Comparison of ENCODE assay signal across 8 mouse cellular contexts in the genomic region with DNA sequence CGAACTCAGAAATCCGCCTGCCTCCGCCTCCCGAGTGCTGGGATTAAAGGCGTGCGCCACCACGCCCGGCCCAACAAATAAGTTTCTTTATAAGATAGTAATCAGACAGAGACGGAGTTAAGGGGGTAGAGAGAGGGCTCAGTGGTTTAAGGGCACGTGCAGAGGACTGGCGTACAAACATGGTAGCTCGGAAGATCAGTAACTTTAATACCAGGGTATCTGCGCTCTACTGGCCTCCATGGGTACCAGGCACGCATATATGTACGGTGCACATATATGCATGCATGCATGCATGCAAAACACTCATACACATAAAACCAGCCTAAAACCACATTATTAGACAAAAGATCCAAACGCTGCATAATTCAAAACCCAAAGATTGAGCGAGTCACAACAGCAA. TPM values are rescaled to one million over a fixed set of nuclear protein-coding genes. Genes with fewer than 3 reads are reported as not detected.
DNase-seq lines count a peak whose midpoint lies in the region; ATAC-seq and TF ChIP-seq lines count a peak whose summit lies in the region.

No protein-coding gene starts in this region.

- no peaks in the 10 kb centered on the region for H3K27me3 ChIP-seq in lung, postnatal 0 days (replicated peaks; ENCODE audit: insufficient read depth, low read length)
- H3K27me3 ChIP-seq in hindbrain, postnatal 0 days (ENCODE audit: insufficient read depth, low read length): no peaks in the 10 kb centered on the region
- no peaks in the 10 kb centered on the region for H3K27me3 ChIP-seq in neural tube, embryonic 12.5 days (replicated peaks)

- 49% methylated on average over 17 of the region's 17 CpGs for WGBS in lung, postnatal 0 days
- 48% methylated on average over 17 of the region's 17 CpGs for WGBS in hindbrain, postnatal 0 days
- WGBS in neural tube, embryonic 12.5 days: 52% methylated on average over 17 of the region's 17 CpGs

- H3K4me2 ChIP-seq in lung, postnatal 0 days (replicated peaks; ENCODE audit: low read depth, low read length): peak overlapping the region; percentile 55
- peak overlapping the region; percentile 82 for H3K4me2 ChIP-seq in hindbrain, postnatal 0 days (ENCODE audit: low read depth, low read length)
- peak overlapping the region; percentile 70 for H3K4me2 ChIP-seq in neural tube, embryonic 12.5 days (replicated peaks)

- TF ChIP-seq CTCF in lung, postnatal 0 days (IDR thresholded peaks at IDR 0.05): no peak
- no peak for TF ChIP-seq CTCF in hindbrain, postnatal 0 days (IDR thresholded peaks at IDR 0.05; ENCODE audit: low read depth)

- no peaks in the 10 kb centered on the region for H3K9me3 ChIP-seq in lung, postnatal 0 days (ENCODE audit: low read length)
- H3K9me3 ChIP-seq in hindbrain, postnatal 0 days (ENCODE audit: low read length): no peaks in the 10 kb centered on the region
- H3K9me3 ChIP-seq in neural tube, embryonic 12.5 days: no peaks in the 10 kb centered on the region

- no peaks in the 10 kb centered on the region for H3K36me3 ChIP-seq in lung, postnatal 0 days (ENCODE audit: insufficient read depth, low read length)
- H3K36me3 ChIP-seq in hindbrain, postnatal 0 days (ENCODE audit: insufficient read depth, low read length): no peaks in the 10 kb centered on the region
- H3K36me3 ChIP-seq in neural tube, embryonic 12.5 days: peaks cover 6% of the 10 kb centered on the region; the same call in 1 of the 2 replicates

- TF ChIP-seq EP300 in lung, postnatal 0 days (IDR thresholded peaks at IDR 0.05): no peak

- H3K27ac ChIP-seq in lung, postnatal 0 days (ENCODE audit: low read length): peak overlapping the region; percentile 96
- peak overlapping the region; percentile 94 for H3K27ac ChIP-seq in hindbrain, postnatal 0 days
- H3K27ac ChIP-seq in neural tube, embryonic 12.5 days: 0 out of 2 replicates have a peak overlapping the region, but pooled peaks have one; percentile 86

- peak overlapping the region; percentile 76 for H3K4me3 ChIP-seq in lung, postnatal 0 days (ENCODE audit: low read depth, low read length)
- peak overlapping the region; percentile 84 for H3K4me3 ChIP-seq in hindbrain, postnatal 0 days (ENCODE audit: low read length)
- peak overlapping the region; percentile 81 for H3K4me3 ChIP-seq in neural tube, embryonic 12.5 days

- DNase-seq in cerebellum, postnatal 14 days: no peak
- DNase-seq in lung, postnatal 0 days (ENCODE audit: low spot score): no peak
- no peak for DNase-seq in lung, postnatal 25 days (ENCODE audit: low spot score)
- no peak for DNase-seq in hindbrain, postnatal 0 days (ENCODE audit: low spot score)
- DNase-seq in left cerebral cortex, adult 18-20 months (ENCODE audit: low spot score in 2 of 2): no peak
- DNase-seq in right cerebral cortex, adult 2 months (ENCODE audit: low spot score in 2 of 2): no peak

- 0 out of 2 replicates have a peak, but pooled peaks cover 10% of the 10 kb centered on the region for H3K4me1 ChIP-seq in lung, postnatal 0 days (ENCODE audit: insufficient read depth, low read depth, low read length)
- peaks cover 8% of the 10 kb centered on the region for H3K4me1 ChIP-seq in hindbrain, postnatal 0 days (ENCODE audit: insufficient read depth, low read length)
- H3K4me1 ChIP-seq in neural tube, embryonic 12.5 days: peaks cover 11% of the 10 kb centered on the region

- ATAC-seq in cerebellum, adult (ENCODE audit: insufficient number of reproducible peaks, low FRiP score, low TSS enrichment): peak; percentile 50; the same call in 1 of the 2 replicates
- no peak for ATAC-seq in lung, postnatal 0 days
- no peak for ATAC-seq in hindbrain, postnatal 0 days
- peak; percentile 54 for ATAC-seq in neural tube, embryonic 12.5 days (ENCODE audit: low FRiP score, low read depth)

- peak overlapping the region; percentile 30; the same call in 1 of the 2 replicates for H3K9ac ChIP-seq in lung, postnatal 0 days (replicated peaks; ENCODE audit: low read depth)
- H3K9ac ChIP-seq in hindbrain, postnatal 0 days (replicated peaks; ENCODE audit: low read length): peak overlapping the region; percentile 92
- peak overlapping the region; percentile 92 for H3K9ac ChIP-seq in neural tube, embryonic 12.5 days

RNA-seq across cellular contexts. Expression of gene Ifnar1, which starts 0.7 kb away (rescaled TPM):
- 40.3 and 44.9 TPM in 2 replicates for polyA plus RNA-seq in lung, postnatal 0 days (2015; fragmentation: Nextera tagmentation; extraction: Ambion mirVana)
- 53.1 and 60.5 TPM in 2 replicates for total RNA-seq in hindbrain, postnatal 0 days (2014; rRNA removed)
- 33.6 and 34.1 TPM in 2 replicates for polyA plus RNA-seq in hindbrain, postnatal 0 days (2015; fragmentation: Nextera tagmentation; extraction: Ambion mirVana)
- 55.2 and 56.5 TPM in 2 replicates for polyA plus RNA-seq in neural tube, embryonic 12.5 days (2016; fragmentation: Nextera tagmentation; extraction: Ambion mirVana)
- total RNA-seq in left cerebral cortex, adult 18-20 months (2021): 10 to 100 TPM; 41.7 to 53.2 TPM

Comparison
In these comparisons a context has a peak if more than half of its experiments do, and no peak if none do; other contexts are left out.
1. ATAC-seq: peak in cerebellum, adult (single experiment) and neural tube, embryonic 12.5 days (single experiment); none in lung, postnatal 0 days (single experiment) and hindbrain, postnatal 0 days (single experiment).
2. H3K9ac ChIP-seq: peak in every context shown above with its lines; median percentile 92 in hindbrain, postnatal 0 days; 92 in neural tube, embryonic 12.5 days; 30 in lung, postnatal 0 days.
3. Peak in every context shown above with its lines, with median percentiles within 50 percentile points of each other: H3K27ac ChIP-seq, H3K4me2 ChIP-seq and H3K4me3 ChIP-seq.